Mouse (Mus musculus) adrenal gland, adult 18-20 months (tissue): ENCODE results near the gene Rcl1. TPM values are rescaled to one million over a fixed set of nuclear protein-coding genes. Genes with fewer than 3 reads are reported as not detected.

ENCODE experiments used
- DNase-seq, 2 experiments: peaks; one replicate each; pipeline ENCODE4 v3.0.0; 2021 to 2022; ENCODE audit warnings: low spot score in 2 of 2
- microRNA-seq, 2 experiments: library from miRNA; unstranded; fragments of <30 nt; microRNA quantifications; one replicate each; pipeline ENCODE4 v1.2.0; 2021; ENCODE audit warnings: borderline number of aligned reads in 2 of 2
- total RNA-seq, 2 experiments: library from RNA; stranded (reverse); gene quantifications; 1 replicate in 1 of 2; 2 replicates in 1 of 2; pipeline ENCODE4 v1.2.3; 2021

Rcl1 gene
- total RNA-seq, 2 experiments from 2014 or later: 18.5 to 28.8 TPM

- no peak for DNase-seq
Observed at GRCm38 (mm10) chr19:29149583-29149982, 48.4 kb downstream of the Rcl1 start.

- DNase-seq: no peak
Observed at GRCm38 (mm10) chr19:29150038-29150437, 48.9 kb downstream of the Rcl1 start.

GRCm38 (mm10) chr19:29151443-29151842 is 50.3 kb downstream of the Rcl1 start:
- DNase-seq: no peak

- DNase-seq: no peak
Observed at GRCm38 (mm10) chr19:29155552-29155951, 54.4 kb downstream of the Rcl1 start.

GRCm38 (mm10) chr19:29156417-29156816 is 55.2 kb downstream of the Rcl1 start:
- DNase-seq: no peak

GRCm38 (mm10) chr19:29157678-29158466 is 56.7 kb downstream of the Rcl1 start:
- DNase-seq: no peak

DNA sequence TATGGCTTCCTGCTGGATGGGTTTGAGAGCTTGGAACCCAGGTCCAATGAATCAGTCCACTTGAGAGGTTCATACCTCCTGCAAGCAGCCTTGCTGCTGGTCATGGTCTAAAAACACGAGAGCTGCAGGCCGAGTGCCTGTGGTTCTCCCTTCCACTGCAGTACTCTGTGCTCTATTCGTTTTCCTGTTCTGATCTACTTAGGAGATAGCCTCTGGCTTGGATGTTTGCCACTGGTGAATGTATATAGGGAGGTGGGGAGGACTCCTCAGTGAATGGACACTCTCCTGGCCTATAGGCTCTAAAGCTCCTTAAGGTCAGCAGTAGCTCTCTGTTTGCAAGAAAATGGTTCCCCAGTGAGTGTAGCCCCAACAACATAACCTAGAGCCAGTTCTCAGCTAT is 57.3 kb downstream of the Rcl1 start:
- DNase-seq: no peak

- DNase-seq: no peak
Observed at GRCm38 (mm10) chr19:29163817-29164527, 62.8 kb downstream of the Rcl1 start.

DNA sequence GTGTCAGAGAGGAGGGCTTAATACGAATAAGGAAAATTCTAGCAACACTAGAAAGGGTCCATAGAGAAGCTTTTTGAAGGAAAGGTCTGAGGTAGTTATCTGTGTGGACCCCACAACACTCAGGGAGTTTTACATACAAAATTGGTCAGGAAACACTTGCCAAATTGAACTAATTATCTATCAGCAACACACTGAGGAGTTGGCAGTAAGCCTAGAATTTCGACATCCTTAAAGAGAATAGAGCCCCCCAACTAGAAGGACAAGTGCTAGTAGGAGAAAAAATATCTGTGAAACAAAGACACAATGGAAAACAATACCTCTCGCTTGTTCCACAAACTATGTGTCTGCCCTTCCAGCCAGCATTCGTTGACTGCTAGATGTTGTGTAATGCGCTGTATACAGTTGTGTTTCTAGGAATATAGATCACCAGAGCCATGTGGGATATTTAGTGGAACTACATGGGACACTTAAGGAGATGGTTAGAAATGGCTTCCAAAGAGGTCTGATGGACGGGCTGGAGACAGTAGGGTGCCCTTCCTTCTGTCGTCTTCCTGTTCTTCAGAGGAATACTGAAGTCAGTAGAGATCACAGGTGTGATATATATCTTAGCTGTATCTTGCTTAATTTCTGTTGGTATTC is 63.5 kb downstream of the Rcl1 start:
- DNase-seq: no peak

DNA sequence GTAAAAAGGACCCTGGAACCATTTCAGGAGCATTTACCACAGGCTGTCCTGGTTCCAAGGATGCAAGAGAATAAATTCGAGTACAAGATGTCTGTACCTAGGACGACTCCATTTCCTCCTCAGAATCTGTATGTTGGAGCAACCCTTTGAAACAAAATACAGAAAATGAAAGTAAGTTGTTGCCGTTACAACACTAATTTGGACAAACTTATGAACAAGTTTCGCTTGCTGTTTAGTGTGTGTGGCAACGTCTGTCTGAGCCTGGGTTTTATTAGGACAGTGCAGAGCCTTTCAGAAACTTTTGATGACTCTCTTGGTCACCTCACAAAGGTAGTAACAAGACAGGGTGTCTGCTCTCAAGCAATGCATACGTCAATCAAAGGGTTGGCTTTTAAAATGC is 66.8 kb downstream of the Rcl1 start:
- no peak for DNase-seq

DNA sequence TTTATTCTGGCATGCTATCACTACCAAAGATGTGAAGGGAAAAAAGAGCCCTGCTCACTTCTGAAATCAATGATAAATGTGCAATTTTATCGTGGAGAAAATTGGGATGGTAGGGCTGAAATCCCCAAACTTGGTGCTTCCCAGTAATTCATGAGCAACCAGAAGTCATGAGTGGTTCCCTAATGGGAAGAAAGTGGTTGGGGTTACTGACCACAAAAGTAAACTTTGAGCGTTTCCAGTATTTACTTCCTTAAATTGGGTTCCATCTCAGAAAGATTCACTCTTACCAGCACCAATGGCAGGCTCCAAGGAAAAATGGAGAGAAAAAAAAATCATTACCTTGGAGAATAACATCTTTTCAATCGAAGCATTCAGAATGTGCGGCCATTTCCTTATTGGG is 79.2 kb downstream of the Rcl1 start:
- DNase-seq: no peak

DNA sequence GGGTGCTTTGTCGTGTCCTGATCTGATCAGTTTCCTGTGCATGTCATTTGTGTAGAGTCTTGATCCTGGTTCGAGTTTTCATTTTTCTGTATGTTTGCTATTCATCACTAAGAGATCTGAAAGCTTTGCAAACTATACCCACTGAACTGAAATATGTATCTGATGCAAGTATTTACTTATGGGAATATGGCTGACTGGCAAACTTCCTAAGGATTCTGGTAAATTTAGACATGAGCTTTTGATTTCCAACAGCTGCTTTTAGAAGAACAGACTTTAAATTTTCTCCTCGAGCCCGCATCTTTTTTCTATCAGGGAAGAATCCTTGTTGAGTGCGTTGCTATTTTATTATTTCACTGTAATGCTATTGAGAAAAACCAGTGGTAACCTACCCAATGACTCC is 81.0 kb downstream of the Rcl1 start:
- no peak for DNase-seq

GRCm38 (mm10) chr19:29185122-29185521 is 83.9 kb downstream of the Rcl1 start:
- no peak for DNase-seq

DNA sequence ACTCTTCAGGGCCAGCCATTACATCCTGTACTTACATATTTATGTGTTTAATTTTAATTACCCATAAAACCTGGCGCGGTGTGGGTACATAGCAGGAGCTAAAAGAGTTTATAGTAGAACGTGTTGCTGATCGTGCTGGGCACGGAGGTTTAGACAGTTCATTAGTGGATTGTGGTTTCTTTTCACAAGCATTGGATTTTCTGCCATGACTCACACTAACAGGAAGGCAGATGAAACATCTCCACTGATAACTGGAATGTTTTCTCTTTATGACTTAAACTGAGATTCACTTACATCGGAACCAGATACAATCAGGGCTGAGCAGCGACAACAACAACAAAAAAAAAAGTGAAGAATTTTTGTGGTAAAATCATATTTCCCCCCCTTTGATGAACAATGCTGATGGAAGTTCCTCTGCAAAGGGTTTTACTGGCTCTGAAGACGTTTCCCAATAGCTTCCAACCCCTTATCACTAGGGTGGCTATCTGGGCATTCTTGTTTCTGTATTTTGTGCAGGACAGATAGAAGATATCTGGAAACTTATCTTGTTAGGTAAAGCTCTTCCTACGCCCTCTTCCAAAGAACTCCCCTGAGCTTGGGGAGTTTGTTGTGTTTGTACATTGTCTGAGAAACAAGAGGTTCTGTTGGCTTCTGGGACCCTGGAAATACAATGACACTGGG is 84.5 kb downstream of the Rcl1 start:
- DNase-seq: no peak

- DNase-seq: no peak
Observed at GRCm38 (mm10) chr19:29188879-29189278, 87.7 kb downstream of the Rcl1 start.

Small RNA genes within 50 kb of the gene (microRNA-seq; reads per million reads assigned to microRNA genes)
- 478 to 952 reads per million in 2 experiments for gene Mir101b

Other genes starting within 250 kb of the Rcl1 start
- gene Plpp6, start 137.4 kb upstream of the Rcl1 start, total RNA-seq: 10 to 100 TPM; 26.7 to 42.6 TPM
- gene 4430402I18Rik, start 133.6 kb upstream of the Rcl1 start, total RNA-seq: 10 to 100 TPM in 1 of 2 experiments, 1 to 10 TPM in 1; 3.4 to 14.2 TPM
- gene Cdc37l1, start 111.0 kb upstream of the Rcl1 start, total RNA-seq: 10 to 100 TPM; 44.6 to 50.4 TPM
- gene Ak3, start 53.4 kb upstream of the Rcl1 start, total RNA-seq: 100 to 1,000 TPM; 132 to 214 TPM
- 10 to 100 TPM; 13.0 to 18.2 TPM for gene Jak2, start 150.5 kb downstream of the Rcl1 start, total RNA-seq
- 1 to 10 TPM in 1 of 2 experiments, under 1 TPM in 1; 0.76 to 1.5 TPM for gene Insl6, start 224.0 kb downstream of the Rcl1 start, total RNA-seq
- not detected for gene Rln1, start 233.3 kb downstream of the Rcl1 start, total RNA-seq